Comparison of ENCODE assay signal across 12 mouse cellular contexts in the genomic region with DNA sequence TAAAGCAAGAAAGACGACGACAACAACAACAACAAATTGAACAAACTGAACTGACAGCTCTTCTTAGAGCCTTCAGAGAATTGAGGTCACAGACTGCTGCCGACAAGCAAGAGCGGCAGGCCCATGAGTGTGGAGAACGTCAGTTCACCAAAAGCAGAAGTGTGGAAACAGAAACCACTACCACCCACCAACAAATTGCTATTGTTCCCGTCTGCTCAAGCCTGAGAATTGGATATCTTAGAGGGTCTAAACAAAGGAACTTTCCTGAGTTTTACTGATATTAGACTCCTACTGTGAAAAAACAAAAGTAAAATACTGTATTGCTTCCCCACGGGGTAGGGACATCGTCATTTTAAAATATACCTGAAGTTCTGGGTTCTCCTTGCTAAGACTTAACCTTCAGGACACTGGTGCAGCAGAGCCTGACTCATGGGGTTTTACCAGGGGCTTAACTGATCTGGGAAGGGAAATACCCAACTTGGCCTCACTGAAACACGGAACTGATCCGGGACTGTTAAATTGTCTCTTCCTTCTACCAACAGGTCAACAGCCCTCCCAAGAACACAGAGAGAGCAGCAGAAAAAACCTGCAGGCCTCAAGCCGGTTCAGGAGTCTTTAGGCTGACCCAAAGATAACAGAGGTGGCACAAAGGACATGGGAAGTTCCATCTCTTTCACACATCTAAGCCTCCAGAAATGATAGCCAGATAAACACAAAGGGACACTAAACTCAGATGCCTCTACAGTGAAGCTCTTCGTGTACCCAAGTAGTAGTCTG.
A peak's percentile ranks its signal among the peaks of the same experiment; 100 is the strongest.
DNase-seq lines count a peak whose midpoint lies in the region; ATAC-seq lines count a peak whose summit lies in the region.
"Had no signal": no experiment of that assay in that cellular context is flagged by ENCODE, and none has a peak within 500 bp of the region (broad histone marks: within the 10 kb centered on the region; RNA-seq: fewer than 3 reads in every experiment).

No protein-coding gene starts in this region.

- no peaks in the 10 kb centered on the region for H3K36me3 ChIP-seq in forebrain, embryonic 13.5 days (ENCODE audit: poor library complexity, severe bottlenecking)

- no peak overlapping the region for H3K4me3 ChIP-seq in forebrain, embryonic 13.5 days

- no peak overlapping the region for H3K4me2 ChIP-seq in forebrain, embryonic 13.5 days
- H3K4me2 ChIP-seq: hindbrain, embryonic 14.5 days had no signal

- DNase-seq in heart, adult 11 months, result peak; percentile 92
- no peak for DNase-seq in heart, postnatal 36 days
- peak; percentile 84 for DNase-seq in CD4-positive, CD25-positive, alpha-beta regulatory T cell, adult 2 months (ENCODE audit: low read depth, low spot score)
- DNase-seq in induced T-regulatory cell, adult 2 months (ENCODE audit: low read depth), result peak; percentile 91
- peak; percentile 22 for DNase-seq in retina, embryonic 14.5 days (ENCODE audit: low spot score)
- DNase-seq in urinary bladder, postnatal 36 days (ENCODE audit: low spot score in 2 of 2), result no peak
- DNase-seq in kidney, postnatal 36 days, result no peak
- DNase-seq: layer of hippocampus, postnatal 36 days; midbrain, embryonic 14.5 days; right cerebral cortex, adult 18-20 months had no signal

- no peak for ATAC-seq in forebrain, embryonic 13.5 days

- intact Hi-C loops in heart, postnatal 36 days (cut with DNase I), result no loop called here

- no peak overlapping the region for H3K27ac ChIP-seq in forebrain, embryonic 13.5 days
- H3K27ac ChIP-seq: hindbrain, embryonic 14.5 days had no signal

- H3K9me3 ChIP-seq in forebrain, embryonic 13.5 days (replicated peaks), result no peaks in the 10 kb centered on the region

- peaks cover 13% of the 10 kb centered on the region for H3K4me1 ChIP-seq in forebrain, embryonic 13.5 days

- WGBS in forebrain, embryonic 13.5 days, result 84% methylated on average over 12 of the region's 12 CpGs

- no peak overlapping the region for H3K9ac ChIP-seq in forebrain, embryonic 13.5 days
- H3K9ac ChIP-seq: hindbrain, embryonic 14.5 days had no signal

- no peaks in the 10 kb centered on the region for H3K27me3 ChIP-seq in forebrain, embryonic 13.5 days

Comparison
In these comparisons a context has a peak if more than half of its experiments do, and no peak if none do; other contexts are left out.
1. DNase-seq: peak in heart, adult 11 months (single experiment), CD4-positive, CD25-positive, alpha-beta regulatory T cell, adult 2 months (single experiment), induced T-regulatory cell, adult 2 months (single experiment) and retina, embryonic 14.5 days (single experiment); none in heart, postnatal 36 days (0 of 2), urinary bladder, postnatal 36 days (0 of 2) and kidney, postnatal 36 days (0 of 2).